Mouse (Mus musculus): ENCODE measurements around the gene 2410004B18Rik. TPM values are rescaled to one million over a fixed set of nuclear protein-coding genes. Genes with fewer than 3 reads are reported as not detected.

Gene 2410004B18Rik
- 38.5 and 42.0 TPM in 2 replicates for polyA plus RNA-seq (2015; fragmentation: Nextera tagmentation; extraction: Ambion mirVana)

DNA sequence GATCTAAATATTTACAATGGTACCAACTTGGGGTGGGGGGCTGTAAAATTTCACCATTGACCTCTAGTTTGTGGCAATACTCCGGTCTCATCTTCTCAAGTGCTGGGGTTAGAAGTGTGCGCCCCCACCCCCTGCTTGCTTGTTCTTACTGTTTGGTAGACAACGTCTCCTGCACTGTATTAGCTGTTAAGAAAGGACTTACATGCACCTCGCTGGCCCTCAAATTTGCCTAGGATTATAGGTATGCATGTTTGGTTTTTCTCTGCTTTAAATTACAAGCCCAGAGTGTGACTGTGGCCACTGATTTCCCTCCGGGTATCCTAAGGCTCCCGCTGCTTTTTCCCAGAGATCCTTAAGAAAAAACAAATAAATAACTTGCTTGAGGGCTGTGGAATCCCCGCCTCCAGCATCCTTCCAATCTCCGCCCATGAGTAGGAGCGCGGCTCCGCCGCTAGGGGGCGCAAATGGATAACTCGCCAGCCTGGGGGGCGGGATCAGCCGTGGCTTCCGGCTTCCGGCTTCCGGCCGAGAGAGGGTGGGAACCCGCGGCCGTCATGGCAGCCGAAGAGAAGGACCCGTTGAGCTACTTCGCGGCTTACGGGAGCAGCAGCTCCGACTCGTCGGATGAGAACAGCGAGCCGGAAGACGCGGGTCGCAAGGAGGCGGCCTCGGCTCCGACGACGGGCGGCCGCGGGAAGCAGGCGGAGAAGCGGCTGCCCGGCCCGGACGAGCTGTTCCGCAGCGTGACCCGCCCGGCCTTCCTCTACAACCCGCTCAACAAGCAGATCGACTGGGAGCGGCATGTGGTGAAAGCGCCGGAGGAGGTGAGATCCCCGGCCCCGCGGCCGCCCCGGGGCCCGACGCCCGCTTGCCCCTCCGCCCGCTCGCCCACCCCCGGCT lies at the start of gene 2410004B18Rik:
2410004B18Rik (plus strand) TSS at position 510 of the 900 bp plus-strand sequence.
- H3K9ac ChIP-seq (ENCODE audit: low read depth, low read length) = peak within 1 kb of the TSS; percentile 92
- H3K4me1 ChIP-seq (ENCODE audit: control insufficient read depth, insufficient read depth, low read length) = peaks cover 28% of the 10 kb centered on the region
- H3K4me2 ChIP-seq (ENCODE audit: low read depth, low read length) = peak within 1 kb of the TSS; percentile 86
- H3K9me3 ChIP-seq (ENCODE audit: control insufficient read depth, low read length) = no peaks in the 10 kb centered on the region
- peak within 1 kb of the TSS; percentile 97 for H3K4me3 ChIP-seq (ENCODE audit: low read length)
- ATAC-seq = peak; percentile 94
- under 1% methylated on average over 69 of the region's 70 CpGs for WGBS
- H3K27ac ChIP-seq (ENCODE audit: low read length) = peak within 1 kb of the TSS; percentile 77
- no peaks in the 10 kb centered on the region for H3K36me3 ChIP-seq (ENCODE audit: control insufficient read depth, insufficient read depth, low read length)
- H3K27me3 ChIP-seq (replicated peaks; ENCODE audit: control insufficient read depth, insufficient read depth, low read length) = no peaks in the 10 kb centered on the region

DNA sequence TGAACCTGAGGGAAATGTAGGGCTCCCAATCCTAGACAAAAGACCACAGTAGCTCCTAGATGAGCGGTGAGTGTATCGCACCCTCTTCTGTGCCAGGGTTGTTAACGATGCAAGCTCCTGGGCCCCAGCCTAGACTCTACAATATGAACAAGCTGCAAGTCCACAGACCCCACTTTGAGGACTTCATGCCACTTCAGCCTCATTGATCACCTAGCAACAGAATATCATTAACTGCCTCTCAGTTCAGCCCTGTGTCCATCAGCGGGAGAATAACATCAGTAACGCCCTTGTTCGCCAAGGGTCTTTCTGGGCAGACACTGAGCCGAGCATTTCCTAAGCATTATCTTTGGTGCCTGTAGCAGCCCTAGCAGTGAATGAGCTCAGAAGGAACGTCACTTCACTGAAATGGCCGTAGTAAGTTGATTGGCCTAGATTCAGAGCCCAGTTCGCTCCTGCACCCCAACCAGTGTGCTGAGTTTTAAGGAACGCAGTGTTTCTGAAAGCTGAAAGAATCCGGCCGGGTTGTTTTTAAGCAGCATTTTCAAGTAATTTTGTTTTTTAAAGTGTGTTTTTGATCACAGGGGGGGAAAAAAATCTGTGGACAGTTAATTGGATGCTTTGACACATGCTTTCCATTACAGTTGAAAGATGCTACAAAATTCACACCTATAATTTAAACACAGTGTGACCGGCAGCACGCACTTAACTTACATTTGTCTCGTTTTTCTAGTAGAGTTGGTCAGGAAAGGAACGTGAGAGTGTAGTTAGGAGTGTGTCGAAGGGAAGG lies 47.3 kb upstream of the 2410004B18Rik start:
- ATAC-seq = no peak
- Histone ChIP-seq H3K9ac (ENCODE audit: low read depth, low read length) (no peak overlapping the region), H3K9me3 (ENCODE audit: control insufficient read depth, low read length) (no peaks in the 10 kb centered on the region), H3K27me3 (replicated peaks; ENCODE audit: control insufficient read depth, insufficient read depth, low read length) (no peaks in the 10 kb centered on the region), H3K4me3 (ENCODE audit: low read length) (no peak overlapping the region), H3K4me2 (ENCODE audit: low read depth, low read length) (no peak overlapping the region), H3K4me1 (ENCODE audit: control insufficient read depth, insufficient read depth, low read length) (peaks cover 10% of the 10 kb centered on the region), H3K27ac (ENCODE audit: low read length) (no peak overlapping the region), H3K36me3 (ENCODE audit: control insufficient read depth, insufficient read depth, low read length) (no peaks in the 10 kb centered on the region)
- WGBS = 84% methylated on average over 18 of the region's 18 CpGs

DNA sequence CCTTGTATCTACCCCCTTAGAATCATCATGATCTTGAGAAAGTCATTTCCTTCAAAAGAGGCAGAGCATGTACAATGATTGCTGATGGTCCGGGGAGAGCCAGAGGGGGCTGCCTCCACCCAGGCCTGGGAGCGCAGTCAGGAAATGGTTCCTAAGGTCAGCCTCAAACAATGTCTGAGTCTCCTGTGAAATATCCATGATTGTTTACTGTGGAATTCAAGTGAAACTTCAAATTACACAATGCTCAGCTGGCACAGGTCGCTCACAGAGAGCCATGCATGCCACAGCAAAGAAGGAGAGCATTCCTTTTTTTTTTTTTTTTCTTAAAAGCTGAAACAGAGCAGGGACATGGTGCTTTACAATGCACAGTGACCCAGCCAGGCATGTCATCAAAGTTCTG lies 45.4 kb upstream of the 2410004B18Rik start:
- no peak for ATAC-seq
- Histone ChIP-seq H3K36me3 (ENCODE audit: control insufficient read depth, insufficient read depth, low read length) (no peaks in the 10 kb centered on the region), H3K27me3 (replicated peaks; ENCODE audit: control insufficient read depth, insufficient read depth, low read length) (no peaks in the 10 kb centered on the region), H3K4me3 (ENCODE audit: low read length) (no peak overlapping the region), H3K27ac (ENCODE audit: low read length) (no peak overlapping the region), H3K4me1 (ENCODE audit: control insufficient read depth, insufficient read depth, low read length) (no peaks in the 10 kb centered on the region), H3K4me2 (ENCODE audit: low read depth, low read length) (no peak overlapping the region), H3K9me3 (ENCODE audit: control insufficient read depth, low read length) (no peaks in the 10 kb centered on the region), H3K9ac (ENCODE audit: low read depth, low read length) (no peak overlapping the region)
- WGBS = 77% methylated on average over 3 of the region's 3 CpGs

DNA sequence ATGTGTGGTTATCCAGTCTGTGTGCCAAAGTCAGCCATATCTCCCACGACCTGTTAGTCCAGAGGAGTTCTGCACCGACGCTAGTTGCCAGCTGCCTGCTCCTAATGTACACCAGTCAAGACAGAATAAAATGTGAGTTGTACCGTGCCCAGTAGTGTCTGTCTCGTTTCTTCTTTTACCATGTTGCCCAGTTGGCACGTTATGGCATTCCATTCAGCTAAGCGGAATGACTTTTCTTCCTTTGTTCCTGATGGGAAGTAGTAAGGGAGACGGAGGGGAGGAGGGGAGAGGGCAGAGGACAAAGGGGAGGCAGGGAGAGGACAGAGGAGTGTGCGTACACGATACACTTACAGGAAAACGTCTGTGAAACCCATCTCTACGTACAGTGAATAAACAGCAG lies 43.7 kb upstream of the 2410004B18Rik start:
- Histone ChIP-seq H3K27ac (ENCODE audit: low read length) (no peak overlapping the region), H3K4me1 (ENCODE audit: control insufficient read depth, insufficient read depth, low read length) (no peaks in the 10 kb centered on the region), H3K4me3 (ENCODE audit: low read length) (no peak overlapping the region), H3K9me3 (ENCODE audit: control insufficient read depth, low read length) (no peaks in the 10 kb centered on the region), H3K9ac (ENCODE audit: low read depth, low read length) (no peak overlapping the region), H3K27me3 (replicated peaks; ENCODE audit: control insufficient read depth, insufficient read depth, low read length) (no peaks in the 10 kb centered on the region), H3K4me2 (ENCODE audit: low read depth, low read length) (no peak overlapping the region), H3K36me3 (ENCODE audit: control insufficient read depth, insufficient read depth, low read length) (no peaks in the 10 kb centered on the region)
- WGBS = 74% methylated on average over 12 of the region's 12 CpGs
- no peak for ATAC-seq

DNA sequence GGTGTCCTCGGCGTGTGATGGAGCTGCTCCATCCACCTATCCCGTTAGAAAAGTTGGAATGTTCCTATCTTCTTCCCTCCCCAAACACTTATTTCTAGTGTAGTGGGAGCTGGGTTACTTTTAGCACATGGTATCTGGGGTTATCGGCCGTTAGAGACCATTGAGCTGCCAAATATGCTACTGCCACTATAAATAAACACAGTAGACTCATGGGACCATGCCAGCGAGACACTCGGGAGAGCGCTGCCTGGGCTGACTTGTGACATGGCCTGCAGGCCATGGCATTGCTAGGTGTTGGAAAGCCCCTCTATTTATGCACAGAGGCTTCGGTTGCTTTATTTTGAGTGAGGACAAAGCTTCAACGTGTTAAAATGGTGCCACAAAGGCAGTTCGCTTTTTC lies 40.1 kb upstream of the 2410004B18Rik start:
- Histone ChIP-seq H3K9me3 (ENCODE audit: control insufficient read depth, low read length) (no peaks in the 10 kb centered on the region), H3K4me1 (ENCODE audit: control insufficient read depth, insufficient read depth, low read length) (no peaks in the 10 kb centered on the region), H3K9ac (ENCODE audit: low read depth, low read length) (no peak overlapping the region), H3K4me3 (ENCODE audit: low read length) (no peak overlapping the region), H3K4me2 (ENCODE audit: low read depth, low read length) (no peak overlapping the region), H3K27ac (ENCODE audit: low read length) (no peak overlapping the region), H3K27me3 (replicated peaks; ENCODE audit: control insufficient read depth, insufficient read depth, low read length) (no peaks in the 10 kb centered on the region), H3K36me3 (ENCODE audit: control insufficient read depth, insufficient read depth, low read length) (no peaks in the 10 kb centered on the region)
- no peak for ATAC-seq
- 76% methylated on average over 11 of the region's 11 CpGs for WGBS

DNA sequence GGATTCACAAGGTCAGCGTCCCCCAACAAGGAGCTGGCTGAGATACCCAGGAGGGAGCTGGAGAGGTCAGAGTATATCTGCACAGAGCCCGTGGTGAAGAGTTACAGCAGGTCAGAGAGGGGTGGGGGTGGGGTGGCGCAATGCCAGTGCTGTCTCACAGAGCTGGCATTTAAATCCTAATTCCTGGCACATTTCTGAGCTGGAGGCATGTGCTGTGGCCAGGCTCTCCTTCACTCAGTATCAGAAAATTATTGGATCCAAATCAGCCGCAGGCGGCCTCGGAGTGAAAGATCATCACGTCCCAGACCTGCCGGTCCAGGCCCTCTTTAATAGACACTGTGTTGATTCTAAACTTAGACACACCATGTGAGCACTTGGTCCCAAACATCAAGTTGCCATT lies 38.0 kb upstream of the 2410004B18Rik start:
- H3K4me2 ChIP-seq (ENCODE audit: low read depth, low read length) = no peak overlapping the region
- H3K4me1 ChIP-seq (ENCODE audit: control insufficient read depth, insufficient read depth, low read length) = no peaks in the 10 kb centered on the region
- H3K36me3 ChIP-seq (ENCODE audit: control insufficient read depth, insufficient read depth, low read length) = no peaks in the 10 kb centered on the region
- no peak overlapping the region for H3K4me3 ChIP-seq (ENCODE audit: low read length)
- H3K27ac ChIP-seq (ENCODE audit: low read length) = no peak overlapping the region
- H3K27me3 ChIP-seq (replicated peaks; ENCODE audit: control insufficient read depth, insufficient read depth, low read length) = no peaks in the 10 kb centered on the region
- H3K9me3 ChIP-seq (ENCODE audit: control insufficient read depth, low read length) = no peaks in the 10 kb centered on the region
- no peak for ATAC-seq
- WGBS = 63% methylated on average over 8 of the region's 8 CpGs
- no peak overlapping the region for H3K9ac ChIP-seq (ENCODE audit: low read depth, low read length)

DNA sequence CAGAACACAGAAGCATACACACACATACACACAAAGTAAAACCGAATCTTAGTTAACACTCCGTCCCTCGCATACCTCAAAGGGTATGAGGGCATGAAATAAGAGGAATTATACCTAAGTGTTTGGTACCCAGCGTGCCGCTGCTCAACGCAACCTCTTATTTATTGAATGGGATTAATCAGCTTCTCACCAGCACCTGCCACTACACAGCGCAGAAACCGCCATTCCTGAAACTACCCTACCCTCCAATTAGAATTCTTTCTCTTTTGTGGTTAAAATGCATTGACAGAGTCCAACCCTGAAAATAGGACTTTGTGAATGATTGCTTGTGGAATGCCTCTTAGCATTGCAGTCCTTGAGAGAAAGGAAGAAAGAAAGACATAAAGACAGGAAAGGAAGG lies 34.3 kb upstream of the 2410004B18Rik start:
- H3K4me1 ChIP-seq (ENCODE audit: control insufficient read depth, insufficient read depth, low read length) = no peaks in the 10 kb centered on the region
- H3K9ac ChIP-seq (ENCODE audit: low read depth, low read length) = no peak overlapping the region
- H3K27me3 ChIP-seq (replicated peaks; ENCODE audit: control insufficient read depth, insufficient read depth, low read length) = no peaks in the 10 kb centered on the region
- no peak overlapping the region for H3K27ac ChIP-seq (ENCODE audit: low read length)
- H3K36me3 ChIP-seq (ENCODE audit: control insufficient read depth, insufficient read depth, low read length) = no peaks in the 10 kb centered on the region
- no peaks in the 10 kb centered on the region for H3K9me3 ChIP-seq (ENCODE audit: control insufficient read depth, low read length)
- ATAC-seq = no peak
- H3K4me3 ChIP-seq (ENCODE audit: low read length) = no peak overlapping the region
- H3K4me2 ChIP-seq (ENCODE audit: low read depth, low read length) = no peak overlapping the region
- 94% methylated on average over 8 of the region's 8 CpGs for WGBS

DNA sequence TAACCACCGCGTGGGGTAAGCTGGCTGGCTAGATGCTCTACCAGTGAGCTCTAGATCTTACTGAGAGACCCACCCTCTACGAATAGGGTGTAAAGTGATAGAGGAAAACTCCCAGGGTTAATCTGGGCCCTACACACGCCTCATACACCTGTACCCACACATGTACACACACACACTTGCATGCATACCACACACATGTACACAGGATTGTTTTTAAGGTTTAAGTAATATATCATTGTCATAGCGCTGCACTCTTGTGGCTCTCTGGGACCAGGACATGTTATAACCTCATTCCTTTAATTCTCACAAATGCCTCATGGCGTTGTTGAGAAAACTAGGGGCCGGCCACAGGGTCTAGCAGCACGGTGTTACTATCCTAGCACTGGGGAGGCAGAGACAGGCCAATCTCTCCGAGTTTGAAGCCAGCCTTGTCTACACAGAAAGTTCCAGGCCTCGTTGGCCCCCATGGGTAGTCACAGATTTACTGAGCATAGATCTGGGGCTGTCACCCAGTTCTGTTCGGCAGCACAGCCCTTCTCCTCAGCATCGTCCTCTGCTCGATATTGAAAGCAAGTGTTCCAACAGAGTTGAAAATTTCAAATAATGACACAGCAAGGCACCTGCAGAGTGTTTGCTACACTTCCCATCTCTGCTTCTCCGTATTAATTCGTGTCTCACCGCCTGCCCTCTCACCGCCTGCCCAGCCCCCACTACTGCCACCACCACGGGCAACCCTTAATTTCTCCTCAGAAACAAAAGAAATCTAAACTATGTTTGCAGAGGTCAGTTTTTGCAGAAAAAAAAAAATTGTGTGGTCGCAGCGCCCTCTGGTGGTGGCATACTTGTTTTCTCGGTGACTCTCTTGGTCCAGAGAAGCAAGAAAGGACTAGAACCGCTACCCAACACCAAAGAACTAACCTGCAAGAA lies 32.7 kb upstream of the 2410004B18Rik start:
- no peaks in the 10 kb centered on the region for H3K27me3 ChIP-seq (replicated peaks; ENCODE audit: control insufficient read depth, insufficient read depth, low read length)
- no peak overlapping the region for H3K27ac ChIP-seq (ENCODE audit: low read length)
- no peak overlapping the region for H3K9ac ChIP-seq (ENCODE audit: low read depth, low read length)
- 52% methylated on average over 22 of the region's 22 CpGs for WGBS
- H3K9me3 ChIP-seq (ENCODE audit: control insufficient read depth, low read length) = no peaks in the 10 kb centered on the region
- no peaks in the 10 kb centered on the region for H3K36me3 ChIP-seq (ENCODE audit: control insufficient read depth, insufficient read depth, low read length)
- H3K4me1 ChIP-seq (ENCODE audit: control insufficient read depth, insufficient read depth, low read length) = no peaks in the 10 kb centered on the region
- no peak overlapping the region for H3K4me3 ChIP-seq (ENCODE audit: low read length)
- peak; percentile 40 for ATAC-seq
- H3K4me2 ChIP-seq (ENCODE audit: low read depth, low read length) = peak overlapping the region; percentile 30; the same call in 1 of the 2 replicates

DNA sequence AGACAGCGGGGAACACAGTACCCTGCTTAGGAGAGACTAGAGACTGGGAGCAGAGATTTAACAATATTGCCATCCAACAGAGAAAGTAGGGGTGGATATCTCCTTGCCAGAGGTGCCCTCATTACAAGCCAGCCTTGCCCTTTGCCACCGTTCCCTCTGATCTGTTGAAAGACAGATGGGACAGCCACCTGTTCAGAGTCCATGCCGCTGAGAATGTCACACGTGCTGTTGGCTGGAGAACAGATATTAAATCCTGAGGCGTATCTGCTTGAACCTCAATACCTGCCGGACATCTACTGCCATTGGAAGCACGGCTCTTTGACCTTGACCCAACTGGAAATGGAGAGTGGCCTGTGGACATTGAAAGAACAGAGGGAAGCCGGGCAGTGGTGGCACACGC lies 31.2 kb upstream of the 2410004B18Rik start:
- Histone ChIP-seq H3K27ac (ENCODE audit: low read length) (no peak overlapping the region), H3K9me3 (ENCODE audit: control insufficient read depth, low read length) (no peaks in the 10 kb centered on the region), H3K4me3 (ENCODE audit: low read length) (no peak overlapping the region), H3K36me3 (ENCODE audit: control insufficient read depth, insufficient read depth, low read length) (no peaks in the 10 kb centered on the region), H3K4me2 (ENCODE audit: low read depth, low read length) (no peak overlapping the region), H3K4me1 (ENCODE audit: control insufficient read depth, insufficient read depth, low read length) (no peaks in the 10 kb centered on the region), H3K9ac (ENCODE audit: low read depth, low read length) (no peak overlapping the region), H3K27me3 (replicated peaks; ENCODE audit: control insufficient read depth, insufficient read depth, low read length) (no peaks in the 10 kb centered on the region)
- no peak for ATAC-seq
- 85% methylated on average over 9 of the region's 9 CpGs for WGBS
